9 mouse cellular contexts compared by ENCODE assay signal in genomic region chr1:119082231-119082991, GRCm38 (mm10). TPM values are rescaled to one million over a fixed set of nuclear protein-coding genes. Genes with fewer than 3 reads are reported as not detected.
DNase-seq lines count a peak whose midpoint lies in the region; ATAC-seq lines count a peak whose summit lies in the region.
"Had no signal": no experiment of that assay in that cellular context is flagged by ENCODE, and none has a peak within 500 bp of the region (broad histone marks: within the 10 kb centered on the region; RNA-seq: fewer than 3 reads in every experiment).

No protein-coding gene starts in this region.

- H3K4me1 ChIP-seq in heart, embryonic 15.5 days (replicated peaks): 0 out of 2 replicates have a peak, but pooled peaks cover 4% of the 10 kb centered on the region
- H3K4me1 ChIP-seq in lung, embryonic 16.5 days (replicated peaks; ENCODE audit: control insufficient read depth, insufficient read depth, low read length): no peaks in the 10 kb centered on the region

- 38% methylated on average over 12 of the region's 12 CpGs for WGBS in heart, embryonic 15.5 days
- 39% methylated on average over 12 of the region's 12 CpGs for WGBS in lung, embryonic 16.5 days

- 0 out of 2 replicates have a peak, but pooled peaks have one; percentile 25 for ATAC-seq in heart, embryonic 15.5 days (replicated peaks; ENCODE audit: insufficient number of reproducible peaks, insufficient read depth, low FRiP score, low read depth)
- peak; percentile 55; the same call in 1 of the 2 replicates for ATAC-seq in lung, embryonic 16.5 days (ENCODE audit: low read depth)

- no peaks in the 10 kb centered on the region for H3K9me3 ChIP-seq in heart, embryonic 15.5 days (replicated peaks)
- no peaks in the 10 kb centered on the region for H3K9me3 ChIP-seq in lung, embryonic 16.5 days (ENCODE audit: control insufficient read depth, low read length)
- H3K9me3 ChIP-seq: heart, embryonic 13.5 days had no signal

- no peak overlapping the region for H3K4me2 ChIP-seq in heart, embryonic 15.5 days
- H3K4me2 ChIP-seq in lung, embryonic 16.5 days (ENCODE audit: low read depth, low read length): no peak overlapping the region

- no peaks in the 10 kb centered on the region for H3K36me3 ChIP-seq in heart, embryonic 15.5 days
- no peaks in the 10 kb centered on the region for H3K36me3 ChIP-seq in lung, embryonic 16.5 days (ENCODE audit: control insufficient read depth, insufficient read depth, low read length)
- H3K36me3 ChIP-seq: heart, embryonic 13.5 days had no signal

- peaks cover 5% of the 10 kb centered on the region for H3K27me3 ChIP-seq in heart, embryonic 15.5 days
- peaks cover 6% of the 10 kb centered on the region for H3K27me3 ChIP-seq in lung, embryonic 16.5 days (ENCODE audit: control insufficient read depth, insufficient read depth, low read depth, low read length)

- no peak overlapping the region for H3K9ac ChIP-seq in heart, embryonic 15.5 days
- no peak overlapping the region for H3K9ac ChIP-seq in lung, embryonic 16.5 days (ENCODE audit: low read length)
- H3K9ac ChIP-seq: heart, embryonic 13.5 days had no signal

- peak; percentile 60 for DNase-seq in 3T3-L1 (ENCODE audit: low read depth, low spot score)
- peak; percentile 9 for DNase-seq in CD4-positive helper T cell, adult 2 months (ENCODE audit: low read depth, low spot score)
- DNase-seq in cerebellum, postnatal 36 days: peak; percentile 62 to 63
- DNase-seq in kidney, postnatal 4 days: peak; percentile 71 to 74
- DNase-seq in right cerebral cortex, adult 18-20 months: peak; percentile 14
- DNase-seq in c-Kit-positive CD71-positive TER-119-positive erythroid progenitor cells, embryonic 14.5 days (ENCODE audit: low spot score): no peak

- no peak overlapping the region for H3K4me3 ChIP-seq in heart, embryonic 15.5 days
- H3K4me3 ChIP-seq in lung, embryonic 16.5 days (ENCODE audit: low read length): no peak overlapping the region
- H3K4me3 ChIP-seq: heart, embryonic 13.5 days had no signal

- H3K27ac ChIP-seq in heart, embryonic 15.5 days: no peak overlapping the region
- no peak overlapping the region for H3K27ac ChIP-seq in lung, embryonic 16.5 days (ENCODE audit: low read length)
- H3K27ac ChIP-seq: heart, embryonic 13.5 days had no signal

RNA-seq across cellular contexts. Expression of gene Gli2, which starts 29.0 kb away (rescaled TPM):
- polyA plus RNA-seq in heart, embryonic 15.5 days (2015; fragmentation: Nextera tagmentation; extraction: Ambion mirVana): 3.6 and 3.9 TPM in 2 replicates
- polyA plus RNA-seq in lung, embryonic 16.5 days (2015; fragmentation: Nextera tagmentation; extraction: Ambion mirVana): 5.6 and 6.3 TPM in 2 replicates
